Mouse (Mus musculus): ENCODE data around the gene Tpra1. TPM values are rescaled to one million over a fixed set of nuclear protein-coding genes. Genes with fewer than 3 reads are reported as not detected.
A peak's percentile ranks its signal among the peaks of the same experiment; 100 is the strongest.

The Tpra1 gene
- polyA plus RNA-seq, 1 experiment from 2014 or later, result 81.6 TPM

DNA sequence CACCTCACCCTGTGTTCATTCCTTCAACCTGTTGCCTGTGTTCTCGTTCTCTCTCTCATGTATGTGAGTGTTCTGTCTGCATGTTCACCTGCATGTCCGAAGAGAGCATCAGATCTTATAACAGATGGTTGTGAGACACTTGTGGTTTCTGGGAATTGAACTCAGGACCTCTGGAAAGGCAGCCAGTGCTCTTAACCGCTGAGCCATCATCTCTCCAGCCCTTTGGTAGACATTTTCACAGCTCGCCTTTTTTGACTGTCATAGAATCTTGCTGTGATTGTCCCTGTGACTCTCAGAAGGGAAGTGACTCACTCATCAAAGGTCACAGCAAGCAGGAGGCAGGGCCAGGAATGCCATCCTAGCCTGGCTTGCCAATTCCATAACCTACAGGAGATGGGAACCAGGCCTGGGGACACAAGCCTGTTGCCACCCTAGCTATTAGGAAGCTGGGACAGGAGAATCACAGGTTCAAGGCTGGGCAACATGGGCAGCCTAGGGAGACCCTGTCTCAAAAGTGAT lies 2.5 kb downstream of the Tpra1 start:
- H3K4me2 ChIP-seq (replicated peaks; ENCODE audit: low read depth), result no peak overlapping the region
- peaks cover 18% of the 10 kb centered on the region for H3K4me1 ChIP-seq (replicated peaks; ENCODE audit: control insufficient read depth, insufficient read depth, low read length)
- 0 out of 2 replicates have a peak overlapping the region, but pooled peaks have one; percentile 15 for H3K27ac ChIP-seq (ENCODE audit: low read depth, low read length)
- ATAC-seq, result no peak
- no peaks in the 10 kb centered on the region for H3K9me3 ChIP-seq (ENCODE audit: control insufficient read depth)
- TF ChIP-seq CTCF (IDR thresholded peaks at IDR 0.05; ENCODE audit: low read depth), result no peak
- no peaks in the 10 kb centered on the region for H3K27me3 ChIP-seq (replicated peaks; ENCODE audit: control insufficient read depth, insufficient read depth, low read length)
- no peak overlapping the region for H3K9ac ChIP-seq (ENCODE audit: low read depth, low read length)
- no peak overlapping the region for H3K4me3 ChIP-seq (ENCODE audit: low read depth, low read length)
- peaks cover 20% of the 10 kb centered on the region; the same call in 1 of the 2 replicates for H3K36me3 ChIP-seq (ENCODE audit: control insufficient read depth, insufficient read depth)
- WGBS, result 72% methylated on average over 4 of the region's 4 CpGs

DNA sequence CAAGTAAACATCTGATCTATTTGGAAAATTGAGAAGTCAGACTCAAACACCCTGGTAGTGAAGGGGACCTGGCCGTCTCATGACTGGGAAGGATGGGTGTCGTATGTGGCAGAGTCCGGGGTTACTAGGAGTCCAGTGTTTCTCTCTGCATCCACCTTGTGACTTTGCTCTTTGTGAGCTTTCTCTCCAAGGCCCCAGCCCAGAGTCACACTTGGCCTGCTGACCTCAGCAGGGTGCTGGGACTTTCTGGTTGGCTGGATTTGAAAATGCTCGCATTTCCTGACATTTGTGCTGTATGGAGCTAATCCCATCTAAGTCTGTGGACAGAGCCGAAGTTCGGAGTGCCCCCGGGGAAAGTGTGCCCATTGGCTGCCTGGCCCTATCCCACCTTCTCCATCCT lies 3.0 kb downstream of the Tpra1 start:
- H3K27me3 ChIP-seq (replicated peaks; ENCODE audit: control insufficient read depth, insufficient read depth, low read length), result no peaks in the 10 kb centered on the region
- H3K4me1 ChIP-seq (replicated peaks; ENCODE audit: control insufficient read depth, insufficient read depth, low read length), result peaks cover 18% of the 10 kb centered on the region
- no peaks in the 10 kb centered on the region for H3K9me3 ChIP-seq (ENCODE audit: control insufficient read depth)
- no peak overlapping the region for H3K4me2 ChIP-seq (replicated peaks; ENCODE audit: low read depth)
- H3K36me3 ChIP-seq (ENCODE audit: control insufficient read depth, insufficient read depth), result peaks cover 23% of the 10 kb centered on the region; the same call in 1 of the 2 replicates
- no peak overlapping the region for H3K9ac ChIP-seq (ENCODE audit: low read depth, low read length)
- no peak for ATAC-seq
- no peak for TF ChIP-seq CTCF (IDR thresholded peaks at IDR 0.05; ENCODE audit: low read depth)
- no peak overlapping the region for H3K4me3 ChIP-seq (ENCODE audit: low read depth, low read length)
- 82% methylated on average over 7 of the region's 7 CpGs for WGBS
- H3K27ac ChIP-seq (ENCODE audit: low read depth, low read length), result peak overlapping the region; percentile 15; the same call in 1 of the 2 replicates

DNA sequence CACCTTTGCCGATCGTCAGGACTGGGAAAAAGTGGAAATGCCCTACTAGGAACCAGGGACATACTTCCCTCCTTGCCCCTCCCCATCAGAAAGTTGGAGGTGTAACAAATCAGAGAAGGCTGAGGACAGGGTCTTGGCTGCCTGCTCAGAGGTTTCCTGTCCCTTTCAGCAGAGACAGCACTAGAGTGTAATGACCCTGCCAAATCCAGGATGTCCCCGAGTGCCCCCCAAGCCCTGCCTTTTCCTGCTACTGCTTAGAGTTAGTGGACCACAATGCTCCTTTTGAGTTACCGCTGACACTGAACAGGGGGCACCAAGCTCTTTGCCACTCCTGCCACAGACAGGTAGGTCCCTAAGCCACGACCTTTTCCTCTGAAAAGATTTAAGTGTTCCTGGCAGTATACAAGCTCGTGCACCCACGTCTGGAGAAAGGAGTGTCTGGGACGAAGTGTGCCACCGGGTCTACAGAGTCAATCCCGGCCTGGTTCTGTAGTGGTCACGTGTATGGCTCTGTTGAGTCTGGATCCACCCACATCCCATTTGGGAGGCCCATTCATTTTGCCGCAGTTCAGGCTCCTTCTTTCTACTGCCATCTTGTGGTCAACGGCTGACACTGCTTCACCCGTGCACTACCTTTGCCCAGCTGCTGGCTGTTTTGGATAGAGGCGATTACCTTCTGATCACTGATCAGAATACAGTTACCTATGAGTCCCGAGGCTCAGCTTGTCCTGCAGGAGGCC lies 4.5 kb downstream of the Tpra1 start:
- Histone ChIP-seq H3K9ac (ENCODE audit: low read depth, low read length) (no peak overlapping the region), H3K9me3 (ENCODE audit: control insufficient read depth) (no peaks in the 10 kb centered on the region), H3K27me3 (replicated peaks; ENCODE audit: control insufficient read depth, insufficient read depth, low read length) (no peaks in the 10 kb centered on the region), H3K4me1 (replicated peaks; ENCODE audit: control insufficient read depth, insufficient read depth, low read length) (peaks cover 12% of the 10 kb centered on the region), H3K27ac (ENCODE audit: low read depth, low read length) (no peak overlapping the region), H3K4me2 (replicated peaks; ENCODE audit: low read depth) (0 out of 2 replicates have a peak overlapping the region, but pooled peaks have one; percentile 7), H3K36me3 (ENCODE audit: control insufficient read depth, insufficient read depth) (peaks cover 38% of the 10 kb centered on the region), H3K4me3 (ENCODE audit: low read depth, low read length) (no peak overlapping the region)
- TF ChIP-seq CTCF (IDR thresholded peaks at IDR 0.05; ENCODE audit: low read depth), result peak; percentile 95
- WGBS, result 17% methylated on average over 16 of the region's 16 CpGs
- peak; percentile 11; the same call in 1 of the 2 replicates for ATAC-seq

DNA sequence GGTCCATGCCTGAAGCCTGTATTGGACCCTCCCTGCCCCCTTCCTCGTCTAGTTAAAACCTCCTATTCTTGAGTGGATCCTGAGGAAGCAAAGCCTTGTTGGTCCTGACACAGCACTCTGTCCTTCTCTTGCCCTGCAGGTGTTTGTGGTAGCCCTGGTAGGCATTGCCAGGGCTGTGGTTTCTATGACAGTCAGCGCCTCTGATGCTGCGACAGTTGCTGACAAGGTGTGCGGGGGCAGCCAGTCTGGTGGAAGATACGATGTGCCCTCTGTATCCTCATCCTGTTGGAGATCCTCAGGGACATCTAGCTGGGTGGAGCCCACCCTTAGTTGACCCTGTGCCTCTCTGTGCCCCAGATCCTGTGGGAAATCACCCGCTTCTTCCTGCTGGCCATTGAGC lies 7.1 kb downstream of the Tpra1 start:
- WGBS, result 91% methylated on average over 6 of the region's 6 CpGs
- Histone ChIP-seq H3K4me3 (ENCODE audit: low read depth, low read length) (no peak overlapping the region), H3K27me3 (replicated peaks; ENCODE audit: control insufficient read depth, insufficient read depth, low read length) (no peaks in the 10 kb centered on the region), H3K36me3 (ENCODE audit: control insufficient read depth, insufficient read depth) (peaks cover 48% of the 10 kb centered on the region), H3K4me1 (replicated peaks; ENCODE audit: control insufficient read depth, insufficient read depth, low read length) (0 out of 2 replicates have a peak, but pooled peaks cover 3% of the 10 kb centered on the region), H3K4me2 (replicated peaks; ENCODE audit: low read depth) (no peak overlapping the region), H3K9me3 (ENCODE audit: control insufficient read depth) (no peaks in the 10 kb centered on the region), H3K27ac (ENCODE audit: low read depth, low read length) (no peak overlapping the region), H3K9ac (ENCODE audit: low read depth, low read length) (no peak overlapping the region)
- TF ChIP-seq CTCF (IDR thresholded peaks at IDR 0.05; ENCODE audit: low read depth), result no peak
- ATAC-seq, result no peak

DNA sequence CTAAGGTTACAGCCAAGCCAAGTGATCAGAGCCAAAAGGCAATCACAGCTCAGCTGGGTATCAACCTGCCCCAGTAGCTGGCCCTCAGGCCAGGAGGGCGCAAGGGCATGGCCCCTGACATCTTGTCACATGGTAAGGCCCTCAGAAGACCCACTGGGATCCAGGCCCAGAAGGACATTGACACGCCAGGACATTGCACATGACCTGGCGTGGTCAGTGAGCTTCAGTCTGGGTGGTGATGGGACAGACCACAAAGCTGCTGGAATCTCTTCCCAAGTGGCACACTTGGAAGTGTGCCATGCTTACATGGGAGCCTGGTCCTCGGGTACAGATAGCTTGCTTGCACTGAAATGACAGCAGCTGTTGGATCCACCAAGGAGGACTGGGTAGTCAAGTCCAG lies 11.0 kb downstream of the Tpra1 start:
- Histone ChIP-seq H3K4me1 (replicated peaks; ENCODE audit: control insufficient read depth, insufficient read depth, low read length) (no peaks in the 10 kb centered on the region), H3K9me3 (ENCODE audit: control insufficient read depth) (no peaks in the 10 kb centered on the region), H3K27ac (ENCODE audit: low read depth, low read length) (no peak overlapping the region), H3K4me3 (ENCODE audit: low read depth, low read length) (no peak overlapping the region), H3K9ac (ENCODE audit: low read depth, low read length) (no peak overlapping the region), H3K27me3 (replicated peaks; ENCODE audit: control insufficient read depth, insufficient read depth, low read length) (no peaks in the 10 kb centered on the region), H3K36me3 (ENCODE audit: control insufficient read depth, insufficient read depth) (peaks cover 39% of the 10 kb centered on the region), H3K4me2 (replicated peaks; ENCODE audit: low read depth) (no peak overlapping the region)
- no peak for ATAC-seq
- TF ChIP-seq CTCF (IDR thresholded peaks at IDR 0.05; ENCODE audit: low read depth), result no peak
- 81% methylated on average over 4 of the region's 4 CpGs for WGBS

DNA sequence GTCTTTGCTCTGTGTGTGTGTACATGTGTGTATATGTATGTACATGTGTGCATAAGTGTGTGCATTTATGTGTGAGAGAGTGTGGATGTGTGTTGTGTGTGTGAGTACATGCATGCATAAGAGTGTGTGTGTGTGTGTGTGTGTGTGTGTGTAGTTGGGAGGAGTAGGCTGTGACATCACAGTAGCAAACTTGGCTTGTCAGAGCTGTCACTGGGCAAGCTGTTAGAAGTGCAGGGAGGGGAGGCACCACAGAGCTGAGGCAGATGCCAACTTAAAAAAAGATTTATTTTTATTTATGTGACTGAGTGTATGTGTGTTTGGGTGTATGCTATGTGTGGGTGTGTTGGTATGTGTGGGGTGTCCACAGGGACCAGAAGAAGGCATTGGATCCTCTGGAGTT lies 11.4 kb downstream of the Tpra1 start:
- no peak for ATAC-seq
- Histone ChIP-seq H3K9ac (ENCODE audit: low read depth, low read length) (no peak overlapping the region), H3K4me2 (replicated peaks; ENCODE audit: low read depth) (no peak overlapping the region), H3K4me3 (ENCODE audit: low read depth, low read length) (no peak overlapping the region), H3K27ac (ENCODE audit: low read depth, low read length) (no peak overlapping the region), H3K27me3 (replicated peaks; ENCODE audit: control insufficient read depth, insufficient read depth, low read length) (no peaks in the 10 kb centered on the region), H3K9me3 (ENCODE audit: control insufficient read depth) (no peaks in the 10 kb centered on the region), H3K36me3 (ENCODE audit: control insufficient read depth, insufficient read depth) (peaks cover 35% of the 10 kb centered on the region), H3K4me1 (replicated peaks; ENCODE audit: control insufficient read depth, insufficient read depth, low read length) (no peaks in the 10 kb centered on the region)
- no peak for TF ChIP-seq CTCF (IDR thresholded peaks at IDR 0.05; ENCODE audit: low read depth)
